Mouse (Mus musculus): ENCODE measurements around the gene Celsr1.

- TF ChIP-seq CTCF (IDR thresholded peaks at IDR 0.05; ENCODE audit: low read depth, low read length): no peak
- no peak for TF ChIP-seq GATA1 (IDR thresholded peaks at IDR 0.05; ENCODE audit: borderline replicate concordance, low read length)
- no peak for TF ChIP-seq TAL1 (conservative IDR thresholded peaks at IDR 0.05; ENCODE audit: low read depth, low read length)
Measured at GRCm38 (mm10) chr15:86041421-86041820, 7.8 kb upstream of the Celsr1 start.
